Mouse (Mus musculus) heart, adult 11 months (tissue): ENCODE measurements around the gene Trappc13.

Experiments used
- DNase-seq: peaks from one replicate; pipeline ENCODE4 v3.0.0; 2022

Gene Trappc13

GRCm38 (mm10) chr13:104113782-104114181 lies 64.5 kb downstream of the Trappc13 start:
- no peak for DNase-seq

- DNase-seq, result peak; percentile 63
Measured at GRCm38 (mm10) chr13:104112266-104112900, 65.9 kb downstream of the Trappc13 start.

DNA sequence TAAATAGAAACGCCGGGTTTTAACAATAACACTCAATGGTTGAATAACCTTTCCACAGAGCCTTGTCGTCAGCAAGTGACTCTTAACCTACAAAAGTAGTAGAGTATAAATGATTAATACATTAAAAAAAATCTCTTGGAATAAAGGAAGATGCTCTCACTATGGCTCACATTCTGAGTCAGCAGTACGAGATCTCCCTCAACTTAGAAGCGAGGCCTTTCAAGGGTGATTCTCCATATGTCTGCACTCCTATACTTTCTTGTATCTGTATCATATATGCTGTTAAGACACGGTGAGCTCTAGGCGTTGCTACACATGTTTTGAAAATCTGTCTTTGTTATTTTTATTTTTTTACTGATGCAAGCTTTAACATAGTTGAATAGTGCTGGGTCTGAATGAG lies 67.7 kb downstream of the Trappc13 start:
- no peak for DNase-seq

DNA sequence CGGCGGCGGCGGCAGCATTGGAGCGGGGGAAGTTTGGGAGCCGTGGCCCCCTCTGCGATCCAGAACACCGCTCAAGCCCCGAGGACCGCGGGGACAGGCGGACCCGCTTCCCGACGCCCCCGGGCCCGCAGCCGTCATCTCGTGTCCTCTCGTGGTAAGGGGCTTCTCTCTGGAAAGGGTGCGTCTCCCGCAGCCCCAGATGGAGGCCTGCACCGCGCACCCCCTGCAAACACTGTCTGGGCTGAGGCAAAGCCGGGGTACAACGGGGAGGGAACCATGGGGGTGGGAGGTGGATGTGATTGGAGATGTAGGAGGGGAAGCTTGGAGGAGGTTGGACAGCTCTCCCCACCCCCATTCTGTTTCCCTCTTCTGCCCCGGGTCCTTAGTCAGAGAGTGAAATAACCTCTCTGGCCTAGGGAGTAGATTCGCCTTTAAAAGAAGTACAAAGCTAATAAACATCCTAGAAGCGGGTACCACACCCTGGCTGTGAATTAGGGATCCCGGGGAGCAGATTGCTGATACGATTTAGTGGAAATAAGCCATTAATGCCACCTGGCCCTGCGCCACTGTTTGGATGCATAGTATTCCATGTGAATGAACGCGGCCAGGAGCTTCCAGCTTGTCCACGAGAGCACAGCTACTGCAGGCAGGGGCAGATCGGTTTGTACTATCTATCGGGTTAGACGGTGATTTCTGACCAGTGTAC lies 68.3 kb downstream of the Trappc13 start:
- DNase-seq, result no peak

DNA sequence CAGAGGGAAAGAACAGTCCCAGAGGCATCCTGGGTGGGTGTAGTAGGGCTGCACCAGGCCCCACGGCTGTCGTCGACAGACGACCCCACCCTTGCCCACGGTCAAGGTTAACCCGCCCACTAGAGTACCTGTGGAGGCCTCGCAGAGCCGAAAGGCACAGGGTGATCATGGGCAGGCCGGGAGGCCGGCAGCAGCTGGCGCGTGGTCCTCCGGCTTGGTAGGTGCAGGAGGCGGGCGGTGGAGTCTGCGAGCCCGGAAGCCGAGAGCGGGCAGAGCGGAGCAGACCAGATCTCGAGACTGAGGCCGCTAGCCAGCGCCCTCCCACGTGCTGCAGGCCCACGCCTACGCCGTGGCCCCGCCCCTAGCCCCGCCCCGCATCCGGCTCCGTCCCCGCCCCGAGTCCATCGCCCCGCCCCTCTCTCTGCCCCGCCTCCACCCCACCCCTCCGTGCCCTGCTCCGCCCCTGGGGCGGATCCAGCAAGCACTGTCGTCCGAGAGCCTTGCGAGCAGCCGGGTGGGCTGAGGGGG lies 68.9 kb downstream of the Trappc13 start, which contains the start of the genes Nln and Sgtb:
Nln (minus strand) TSS at position 327 of the 528 bp plus-strand sequence.
Sgtb (plus strand) TSS at position 454 of the 528 bp plus-strand sequence.
- DNase-seq, result peak; percentile 99

- DNase-seq, result peak; percentile 88
Measured at GRCm38 (mm10) chr13:104108651-104109287, 69.5 kb downstream of the Trappc13 start.

DNA sequence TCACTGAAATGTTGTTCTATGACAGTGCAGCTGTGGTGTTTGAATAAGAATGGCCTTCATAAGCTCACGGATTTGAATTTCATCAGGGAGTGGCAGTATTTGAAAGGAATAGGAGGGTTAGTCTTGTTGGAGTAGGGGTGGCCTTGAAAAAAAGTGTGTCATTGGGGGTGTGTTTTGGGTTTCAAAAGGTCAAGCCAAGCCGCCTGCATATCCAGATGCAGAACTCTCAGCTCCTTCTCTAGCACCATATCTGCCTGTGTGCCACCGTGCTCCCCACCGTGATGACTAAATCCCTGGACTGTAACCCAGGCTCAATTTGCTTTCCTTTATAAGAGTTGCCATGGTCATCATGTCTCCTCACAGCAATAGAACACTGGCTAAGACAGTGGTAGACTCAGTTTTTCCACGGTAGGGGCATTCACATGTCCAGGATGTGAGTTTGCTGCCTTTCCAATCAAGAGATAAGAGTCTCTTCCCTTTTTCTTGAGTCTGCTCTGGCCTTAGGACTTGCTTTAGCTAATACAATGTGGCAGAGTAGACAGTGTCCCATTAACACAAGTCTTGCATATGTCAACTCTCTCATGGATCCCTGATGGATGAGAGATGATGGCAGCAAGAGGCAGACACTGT lies 76.5 kb downstream of the Trappc13 start:
- DNase-seq, result no peak

- DNase-seq, result peak; percentile 60
Measured at GRCm38 (mm10) chr13:104100416-104100815, 77.9 kb downstream of the Trappc13 start.

DNA sequence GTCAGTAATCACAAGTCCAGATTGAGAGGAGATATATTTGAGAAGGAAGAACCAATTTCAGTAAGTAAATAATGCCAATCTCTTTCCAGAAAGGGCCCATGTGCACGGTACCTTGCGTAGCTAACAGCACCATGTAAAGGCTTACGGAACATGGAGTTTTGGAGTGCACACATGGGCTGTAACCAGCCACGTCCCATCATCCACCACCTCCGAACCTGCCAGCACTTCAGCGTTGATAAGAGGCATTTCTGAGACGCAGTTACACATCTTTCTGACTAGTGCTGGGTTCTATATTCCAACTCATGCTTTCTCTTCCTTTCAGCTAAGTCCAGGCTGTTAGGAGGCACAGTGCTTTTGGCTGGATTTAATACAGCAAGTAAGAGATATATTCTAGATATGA lies 81.1 kb downstream of the Trappc13 start:
- DNase-seq, result peak; percentile 68

DNA sequence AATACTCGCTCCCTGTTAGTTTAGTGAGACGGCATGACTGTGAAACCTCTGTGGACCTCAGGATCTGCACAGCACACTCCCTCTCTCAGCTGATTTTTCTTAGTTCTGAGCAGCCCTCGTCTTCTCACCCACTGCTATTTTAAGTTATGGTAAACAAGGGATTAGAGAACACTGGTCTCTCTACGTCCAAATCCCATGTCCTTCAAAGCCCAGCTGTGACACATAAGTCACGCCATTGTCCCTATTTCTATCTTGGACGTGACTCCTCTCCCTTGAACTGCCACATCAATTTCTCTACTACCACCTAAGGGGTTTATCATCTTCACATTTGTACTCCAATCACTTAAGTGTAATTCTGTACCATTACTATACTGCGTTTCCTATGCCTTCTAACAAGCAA lies 82.3 kb downstream of the Trappc13 start:
- DNase-seq, result peak; percentile 69

GRCm38 (mm10) chr13:104094531-104095385 lies 83.5 kb downstream of the Trappc13 start:
- peak; percentile 96 for DNase-seq
